Mouse (Mus musculus) kidney, postnatal 10 days (tissue): ENCODE results near the gene Epha8.

Experiments
- DNase-seq: peaks from one replicate; pipeline ENCODE4 v3.0.0; 2021; ENCODE audit warnings: mixed read lengths

The Epha8 gene

GRCm38 (mm10) chr4:136899154-136899553 is 57.5 kb downstream of the Epha8 start:
- DNase-seq = no peak

GRCm38 (mm10) chr4:136898637-136899036 is 58.0 kb downstream of the Epha8 start, which contains the start of gene C1qa:
TSS of gene C1qa (minus strand) at chr4:136898803.
- no peak for DNase-seq

DNA sequence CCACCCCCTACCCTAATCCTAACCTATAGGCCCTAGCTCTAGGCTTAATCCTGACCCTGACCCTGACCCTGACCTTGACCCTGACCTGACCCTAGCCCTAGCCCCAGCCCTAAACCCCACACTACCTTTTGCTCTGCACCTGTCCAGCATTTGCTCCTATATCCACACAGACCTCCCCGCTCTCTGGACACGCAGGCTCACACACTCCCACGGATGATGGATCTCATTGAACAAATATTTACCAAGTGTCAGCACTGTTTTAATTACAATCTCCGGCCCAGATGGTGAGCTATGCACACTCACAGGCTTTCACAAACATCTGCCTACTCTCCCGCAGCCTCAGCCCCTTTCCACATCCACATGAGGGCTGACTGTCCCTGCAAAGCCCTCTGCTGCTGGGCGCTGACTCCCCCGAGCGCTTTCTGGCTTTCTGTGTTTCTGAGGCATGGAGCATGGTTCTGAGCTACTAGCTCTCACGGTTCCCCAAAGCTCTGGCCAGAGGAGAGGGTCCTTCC is 58.5 kb downstream of the Epha8 start:
- DNase-seq = no peak

GRCm38 (mm10) chr4:136896461-136896860 is 60.2 kb downstream of the Epha8 start:
- no peak for DNase-seq

DNA sequence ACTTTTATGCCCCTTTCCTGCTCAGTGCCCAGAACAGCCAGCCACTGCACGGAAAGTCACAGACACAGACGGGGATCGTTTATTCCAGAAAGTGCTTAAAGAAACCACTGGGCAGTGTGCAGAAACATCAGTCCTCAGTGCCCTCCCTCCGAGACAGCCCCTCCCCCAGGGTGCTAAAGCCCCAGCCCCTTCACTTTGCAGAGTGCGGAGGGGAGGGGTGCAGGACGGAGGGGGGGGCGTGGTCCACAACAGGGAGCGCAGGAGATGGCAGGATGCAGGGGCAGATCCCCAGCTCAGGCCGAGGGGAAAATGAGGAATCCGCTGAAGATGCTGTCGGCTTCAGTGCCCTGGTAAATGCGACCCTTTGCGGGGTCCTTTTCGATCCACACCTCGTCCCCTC is 60.8 kb downstream of the Epha8 start:
- no peak for DNase-seq

GRCm38 (mm10) chr4:136894821-136895220 is 61.8 kb downstream of the Epha8 start:
- DNase-seq = no peak

GRCm38 (mm10) chr4:136893691-136894543 is 62.7 kb downstream of the Epha8 start:
- peak; percentile 58 for DNase-seq

- DNase-seq = no peak
Measured at GRCm38 (mm10) chr4:136892811-136893210, 63.8 kb downstream of the Epha8 start, which contains the start of gene C1qc. TSS of gene C1qc (minus strand) at chr4:136893065.

GRCm38 (mm10) chr4:136892371-136892770 is 64.2 kb downstream of the Epha8 start:
- DNase-seq = no peak

GRCm38 (mm10) chr4:136891115-136891514 is 65.5 kb downstream of the Epha8 start:
- no peak for DNase-seq

DNA sequence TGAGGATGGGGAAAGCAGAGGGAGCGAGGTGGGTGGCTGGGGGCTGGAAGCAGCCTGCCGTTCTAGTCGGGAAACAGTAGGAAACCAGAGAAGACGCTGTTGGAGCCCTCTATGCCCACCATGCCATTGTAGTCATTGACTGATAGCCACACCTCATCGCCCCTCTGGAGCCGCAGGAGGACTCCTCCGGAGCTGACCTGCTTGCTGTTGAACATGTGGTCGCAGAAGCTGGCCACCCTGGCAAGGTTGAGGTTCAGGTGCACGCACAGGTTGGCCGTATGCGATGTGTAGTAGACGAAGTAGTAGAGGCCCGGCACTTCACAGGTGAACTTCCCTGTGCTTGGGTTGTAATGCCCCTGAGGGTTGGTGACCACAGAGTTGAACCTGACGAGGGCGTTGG is 66.6 kb downstream of the Epha8 start:
- no peak for DNase-seq

DNA sequence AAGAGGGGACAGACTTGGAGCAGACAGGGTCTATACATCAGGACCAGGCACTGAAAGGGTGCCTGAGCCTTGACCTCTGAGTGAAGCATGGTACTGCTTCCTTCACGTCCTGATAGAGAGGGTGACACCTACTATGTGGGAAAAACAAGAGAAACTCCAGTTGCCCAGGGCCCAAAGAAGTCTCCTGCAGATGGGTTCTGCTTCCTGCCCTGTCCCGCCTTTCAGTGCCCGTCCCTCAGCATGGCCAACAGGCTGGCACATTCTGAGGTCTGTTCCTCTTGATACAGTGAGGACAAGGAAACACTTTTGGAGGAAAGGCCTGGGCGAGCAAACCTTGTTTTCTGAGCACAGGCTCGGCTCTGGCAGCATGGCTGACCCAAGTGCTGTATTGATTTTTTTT is 68.9 kb downstream of the Epha8 start:
- DNase-seq = no peak

GRCm38 (mm10) chr4:136886101-136886500 is 70.5 kb downstream of the Epha8 start, which contains the start of gene C1qb:
TSS of gene C1qb (minus strand) at chr4:136886187.
- no peak for DNase-seq
